Mouse (Mus musculus) CD4-positive, CD25-positive, alpha-beta regulatory T cell, adult 4 months (primary cell): ENCODE measurements at regions not wholly inside any gene's neighbourhood (a gene's known extent, or its start where the extent isn't known, plus 50 kb on each side); places are given as distances from the start of the nearest gene placed in this dataset.
A peak's percentile ranks its signal among the peaks of the same experiment; 100 is the strongest.

Experiments used
- ATAC-seq: one replicate; pipeline ENCODE4 v1.8.0; 2017

GRCm38 (mm10) chrX:7474831-7475230, 98.6 kb upstream of the Foxp3 start:
- ATAC-seq: no peak

GRCm38 (mm10) chrX:7473814-7474213, 98.2 kb upstream of the Usp27x start:
- peak; percentile 80 for ATAC-seq

GRCm38 (mm10) chrX:7469801-7470200, 94.2 kb upstream of the Usp27x start:
- no peak for ATAC-seq

GRCm38 (mm10) chrX:7467985-7468384, 92.4 kb upstream of the Usp27x start:
- no peak for ATAC-seq

- ATAC-seq: no peak
Measured at GRCm38 (mm10) chrX:7456851-7457250, 81.2 kb upstream of the Usp27x start.

GRCm38 (mm10) chrX:7445035-7445434, 69.4 kb upstream of the Usp27x start:
- no peak for ATAC-seq

- no peak for ATAC-seq
Measured at GRCm38 (mm10) chrX:7444583-7444982, 69.0 kb upstream of the Usp27x start.

GRCm38 (mm10) chrX:7443996-7444421, 68.4 kb upstream of the Usp27x start:
- ATAC-seq: no peak

- ATAC-seq: no peak
Measured at GRCm38 (mm10) chrX:7435375-7436042, 59.9 kb upstream of the Usp27x start.

GRCm38 (mm10) chrX:7434268-7434667, 58.6 kb upstream of the Usp27x start:
- no peak for ATAC-seq

GRCm38 (mm10) chrX:7430456-7430855, 54.8 kb upstream of the Usp27x start:
- ATAC-seq: no peak

GRCm38 (mm10) chrX:7429524-7429865, 53.9 kb upstream of the Usp27x start:
- peak; percentile 85 for ATAC-seq

GRCm38 (mm10) chrX:7428621-7429523, 53.2 kb upstream of the Usp27x start:
- ATAC-seq: peak; percentile 72
